Mouse (Mus musculus) bone marrow, adult 2 months (tissue): ENCODE measurements around the gene Pip4k2c.

Experiments used
- CTCF ChIP-seq: fragments of 200-500 bp; IDR thresholded peaks from 2 replicates; pipeline ENCODE4 v1.5.1; 2011; ENCODE audit warnings: low read length, control low read depth; ENCODE audit not compliant: control insufficient read depth, insufficient read depth
- POLR2A ChIP-seq: fragments of 200-500 bp; IDR thresholded peaks from 2 replicates; pipeline ENCODE4 v1.6.1; 2011; ENCODE audit warnings: low read depth, mild to moderate bottlenecking, control low read depth, low read length, borderline replicate concordance; ENCODE audit not compliant: control insufficient read depth

GRCm38 (mm10) chr10:127233141-127233540 is 21.8 kb upstream of the Pip4k2c start:
- TF ChIP-seq POLR2A, result no peak
- TF ChIP-seq CTCF, result peak; percentile 43; the same call in 1 of the 2 replicates
